In genomic region chr7:65692883-65693282, GRCm38 (mm10) we compare ENCODE assay signal across 8 mouse cellular contexts. TPM values are rescaled to one million over a fixed set of nuclear protein-coding genes. Genes with fewer than 3 reads are reported as not detected.
DNase-seq lines count a peak whose midpoint lies in the region; ATAC-seq and TF ChIP-seq lines count a peak whose summit lies in the region.

No protein-coding gene starts in this region.

- DNase-seq in gastrocnemius, postnatal 10 days: peak; percentile 14
- no peak for DNase-seq in gastrocnemius, postnatal 4 days (ENCODE audit: low spot score in 2 of 2)
- peak; percentile 16 for DNase-seq in brain, embryonic 18.5 days (ENCODE audit: low read depth, low spot score)
- DNase-seq in liver, embryonic 14.5 days (ENCODE audit: low read depth in 3 of 3, low spot score in 3 of 3): no peak
- DNase-seq in embryo, embryonic 10 days (ENCODE audit: low spot score): no peak
- DNase-seq in cerebellum, adult 11-12 months: no peak

- peak overlapping the region; percentile 91 for H3K4me2 ChIP-seq in liver, embryonic 14.5 days (ENCODE audit: low read depth)
- H3K4me2 ChIP-seq in neural tube, embryonic 12.5 days (replicated peaks): peak overlapping the region; percentile 78

- peak; percentile 1 for ATAC-seq in inflammation-experienced regulatory T-cells, adult 6 months
- ATAC-seq in liver, embryonic 14.5 days (ENCODE audit: insufficient read depth): no peak
- no peak; the same call in 1 of the 2 replicates for ATAC-seq in neural tube, embryonic 12.5 days (ENCODE audit: low FRiP score, low read depth)

- H3K36me3 ChIP-seq in liver, embryonic 14.5 days (replicated peaks; ENCODE audit: control insufficient read depth, insufficient read depth, low read depth): peaks cover 2% of the 10 kb centered on the region; the same call in 1 of the 2 replicates
- H3K36me3 ChIP-seq in neural tube, embryonic 12.5 days: peaks cover 19% of the 10 kb centered on the region

- H3K9ac ChIP-seq in liver, embryonic 14.5 days (replicated peaks): peak overlapping the region; percentile 88; the same call in 1 of the 2 replicates
- peak overlapping the region; percentile 79 for H3K9ac ChIP-seq in neural tube, embryonic 12.5 days

- WGBS in liver, embryonic 14.5 days (ENCODE audit: insufficient replicate concordance): 7% methylated on average over 10 of the region's 10 CpGs
- WGBS in neural tube, embryonic 12.5 days: 3% methylated on average over 10 of the region's 10 CpGs

- peak overlapping the region; percentile 96 to 97 for H3K4me3 ChIP-seq in liver, embryonic 14.5 days (ENCODE audit: insufficient read depth in 1 of 2, low read depth in 2 of 2, low read length in 2 of 2)
- peak overlapping the region; percentile 85 for H3K4me3 ChIP-seq in neural tube, embryonic 12.5 days

- H3K27ac ChIP-seq in liver, embryonic 14.5 days: no peak overlapping the region
- H3K27ac ChIP-seq in neural tube, embryonic 12.5 days: no peak overlapping the region

- H3K4me1 ChIP-seq in liver, embryonic 14.5 days (replicated peaks; ENCODE audit: control insufficient read depth in 2 of 2, insufficient read depth in 2 of 2, low read length in 1 of 2): peaks cover 5 to 7% of the 10 kb centered on the region in 2 experiments; a peak in 3 of 4 replicates
- H3K4me1 ChIP-seq in neural tube, embryonic 12.5 days: peaks cover 14% of the 10 kb centered on the region

- no peaks in the 10 kb centered on the region for H3K9me3 ChIP-seq in liver, embryonic 14.5 days (ENCODE audit: control insufficient read depth, low read length)
- no peaks in the 10 kb centered on the region for H3K9me3 ChIP-seq in neural tube, embryonic 12.5 days

- no peak for TF ChIP-seq EP300 in liver, embryonic 14.5 days (IDR thresholded peaks at IDR 0.05; ENCODE audit: low read depth)

- H3K27me3 ChIP-seq in liver, embryonic 14.5 days (ENCODE audit: control insufficient read depth, insufficient read depth, low read length): no peaks in the 10 kb centered on the region
- no peaks in the 10 kb centered on the region for H3K27me3 ChIP-seq in neural tube, embryonic 12.5 days (replicated peaks)

- TF ChIP-seq CTCF in liver, embryonic 14.5 days (IDR thresholded peaks at IDR 0.05; ENCODE audit: low read depth): no peak; the same call in 1 of the 2 replicates

RNA-seq across cellular contexts. Expression of gene Tm2d3, which starts 1.9 kb away (rescaled TPM):
- 10 to 100 TPM; 15.2 to 17.8 TPM for total RNA-seq in gastrocnemius, postnatal 10 days (2021)
- total RNA-seq in gastrocnemius, postnatal 4 days (2021): 10 to 100 TPM; 16.2 to 22.0 TPM
- polyA plus RNA-seq in inflammation-experienced regulatory T-cells, adult 6 months (2017; shearing (Covaris generic)): 10 to 100 TPM; 83.6 to 99.5 (median 99.3) TPM
- 34.3 and 41.9 TPM in 2 replicates for polyA plus RNA-seq in liver, embryonic 14.5 days (2012; rRNA removed)
- 33.6 and 34.6 TPM in 2 replicates for polyA plus RNA-seq in liver, embryonic 14.5 days (2014; fragmentation: Nextera tagmentation; extraction: Ambion mirVana)
- 66.6 and 67.1 TPM in 2 replicates for polyA plus RNA-seq in neural tube, embryonic 12.5 days (2016; fragmentation: Nextera tagmentation; extraction: Ambion mirVana)

RNA-seq across cellular contexts. Expression of gene Tarsl2, which starts 48.2 kb away (rescaled TPM):
- 10 to 100 TPM; 40.4 to 43.0 TPM for total RNA-seq in gastrocnemius, postnatal 10 days (2021)
- total RNA-seq in gastrocnemius, postnatal 4 days (2021): 10 to 100 TPM; 38.1 to 44.6 TPM
- polyA plus RNA-seq in inflammation-experienced regulatory T-cells, adult 6 months (2017; shearing (Covaris generic)): 1 to 10 TPM in 2 of 3 experiments, under 1 TPM in 1; 0.92 to 2.1 (median 1.7) TPM
- polyA plus RNA-seq in liver, embryonic 14.5 days (2012; rRNA removed): 6.3 and 10.7 TPM in 2 replicates
- polyA plus RNA-seq in liver, embryonic 14.5 days (2014; fragmentation: Nextera tagmentation; extraction: Ambion mirVana): 18.2 and 22.9 TPM in 2 replicates
- 12.4 and 14.1 TPM in 2 replicates for polyA plus RNA-seq in neural tube, embryonic 12.5 days (2016; fragmentation: Nextera tagmentation; extraction: Ambion mirVana)

Comparison
In these comparisons a context has a peak if more than half of its experiments do, and no peak if none do; other contexts are left out.
1. DNase-seq: peak in gastrocnemius, postnatal 10 days (single experiment) and brain, embryonic 18.5 days (single experiment); none in gastrocnemius, postnatal 4 days (0 of 2), liver, embryonic 14.5 days (0 of 3), embryo, embryonic 10 days (single experiment) and cerebellum, adult 11-12 months (single experiment).